Mouse (Mus musculus): ENCODE measurements around the gene Irf9.

The Irf9 gene

DNA sequence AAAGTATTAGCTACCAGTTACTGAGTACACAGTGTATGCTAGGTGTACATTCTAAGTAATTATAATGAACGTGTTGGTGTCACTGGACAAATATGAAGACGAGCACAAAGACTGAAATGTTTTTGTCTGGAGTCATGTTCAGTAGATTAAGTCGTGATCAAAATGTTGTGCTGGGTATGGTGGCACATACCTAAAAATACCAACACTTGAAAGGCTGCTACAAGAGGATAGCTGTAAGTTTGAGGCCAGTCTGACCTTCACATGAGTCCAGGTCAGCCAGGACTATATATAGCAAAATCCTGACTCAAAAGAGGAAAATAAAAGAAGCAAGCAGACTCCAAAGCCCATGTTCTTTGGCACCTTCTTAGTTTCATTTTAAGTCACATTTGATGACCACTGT is 53.6 kb downstream of the Irf9 start:
- in situ Hi-C loops (cut with MboI, MseI): no loop called here

- in situ Hi-C loops (cut with MboI, MseI): no loop called here
These were observed 54.6 kb downstream of the Irf9 start for GRCm38 (mm10) chr14:55658011-55658410.
